Mouse (Mus musculus): ENCODE measurements at regions not wholly inside any gene's neighbourhood (a gene's known extent, or its start where the extent isn't known, plus 50 kb on each side); places are given as distances from the start of the nearest gene placed in this dataset.

DNA sequence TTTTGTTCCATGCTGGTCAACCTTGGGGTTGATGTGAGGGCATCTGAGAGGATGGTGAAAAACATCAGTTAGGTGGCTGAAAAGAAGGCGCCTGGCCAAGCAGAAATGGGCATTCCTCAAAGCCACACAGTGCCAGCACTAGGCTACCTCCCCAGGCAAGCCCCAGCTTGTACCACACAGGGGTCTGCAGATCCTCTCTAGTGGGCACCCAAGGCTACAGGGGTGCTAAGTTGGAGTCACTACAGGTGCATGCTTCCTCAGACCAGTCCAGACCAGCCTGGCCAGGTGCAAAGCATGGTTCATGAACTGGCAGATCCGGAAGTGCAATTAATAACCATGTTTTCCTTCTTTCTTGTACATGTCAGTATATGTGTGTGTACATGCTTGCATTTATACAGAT, 137.1 kb downstream of the Plekhb2 start:
- TF ChIP-seq CTCF (IDR thresholded peaks at IDR 0.05) (no peak), EP300 (IDR thresholded peaks at IDR 0.05) (no peak)

Data from lung, postnatal 0 days (tissue).